Mouse (Mus musculus): ENCODE data around the gene Phka1. TPM values are rescaled to one million over a fixed set of nuclear protein-coding genes. Genes with fewer than 3 reads are reported as not detected.
"Not testable (repeated sequence)": the region's sequence is repeated elsewhere in the genome, so short reads cannot be mapped to it uniquely, and the experiment has no call there.

The Phka1 gene
- total RNA-seq (2021), result 10 to 100 TPM; 22.3 to 24.3 TPM
- long read RNA-seq, full-length matches to known transcripts, result 12 of 18 reads
- long read RNA-seq, partial matches to known transcripts, result 2 of 18 reads
- long read RNA-seq, other reads (novel, unspliced or antisense), result 4 of 18 reads

DNA sequence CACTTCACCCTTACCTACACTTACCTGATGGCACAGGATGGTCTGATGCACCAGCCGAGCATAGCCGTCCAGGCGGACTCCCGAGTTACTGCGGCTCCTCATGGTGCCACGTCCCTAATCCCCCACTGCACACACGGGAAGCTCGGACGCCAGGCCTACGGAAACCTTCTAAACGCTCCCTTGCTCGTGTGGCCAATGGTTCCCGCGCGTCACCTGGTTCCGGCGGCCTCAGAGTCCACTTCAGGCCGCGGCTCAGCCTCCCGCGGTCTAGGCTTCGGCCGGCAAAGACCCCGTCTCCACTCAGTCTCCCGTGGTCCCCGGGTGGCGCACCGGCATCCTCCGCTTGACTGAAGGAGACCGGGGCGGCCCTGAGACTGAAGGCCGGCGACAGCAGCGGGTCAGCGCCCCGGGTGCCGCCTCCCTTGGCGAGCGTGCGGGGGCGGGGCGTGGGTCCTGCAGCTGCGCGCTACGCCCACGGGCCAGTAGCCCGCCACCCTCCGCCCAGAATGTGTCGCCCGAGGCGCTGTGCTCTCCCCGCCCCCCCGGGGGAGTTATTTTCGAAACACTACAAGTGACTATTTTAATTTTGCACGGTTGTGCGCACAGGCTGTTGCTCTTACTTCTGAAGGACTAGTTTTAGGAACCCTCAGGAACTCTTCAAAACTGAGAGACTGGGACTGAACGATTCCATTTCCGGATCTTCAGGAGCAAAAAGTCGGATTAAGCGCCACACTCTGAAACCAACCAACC, at the start of gene Phka1:
Gene Phka1 (minus strand): TSS at position 424 of the 750 bp plus-strand sequence.
- DNase-seq (ENCODE audit: low spot score in 2 of 2), result peak; percentile 48 to 67

DNA sequence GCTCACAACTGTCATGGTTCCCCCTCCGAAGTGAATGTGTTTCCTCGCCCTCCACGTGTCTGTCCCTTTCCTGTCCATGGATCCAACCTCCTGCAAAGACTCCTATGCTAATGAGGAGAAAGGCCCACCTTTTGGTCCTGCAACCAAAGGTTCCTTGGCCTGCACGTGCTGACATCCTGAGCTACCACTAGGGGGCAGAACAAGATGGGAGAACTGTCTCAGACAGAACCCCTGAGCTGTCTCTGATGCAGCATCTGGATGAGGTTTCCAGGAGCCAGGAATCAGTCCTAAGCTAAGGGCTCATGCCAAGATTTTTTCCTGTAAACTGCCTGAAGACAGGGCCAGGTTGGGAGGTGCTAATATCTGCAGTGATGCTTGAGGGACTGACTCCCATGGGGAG, 45.2 kb upstream of the Phka1 start:
- DNase-seq (ENCODE audit: low spot score in 2 of 2), result peak; percentile 14 to 21

- not testable (repeated sequence) for DNase-seq (ENCODE audit: low spot score in 2 of 2)
Observed at GRCm38 (mm10) chrX:102686872-102687271, 42.8 kb upstream of the Phka1 start, which contains the start of gene Gm3880. TSS of gene Gm3880 (minus strand) at chrX:102686972.

- DNase-seq (ENCODE audit: low spot score in 2 of 2), result not testable (repeated sequence)
Observed at GRCm38 (mm10) chrX:102684706-102685105, 40.7 kb upstream of the Phka1 start.

GRCm38 (mm10) chrX:102666641-102667040, 22.6 kb upstream of the Phka1 start:
- no peak for DNase-seq (ENCODE audit: low spot score in 2 of 2)

DNA sequence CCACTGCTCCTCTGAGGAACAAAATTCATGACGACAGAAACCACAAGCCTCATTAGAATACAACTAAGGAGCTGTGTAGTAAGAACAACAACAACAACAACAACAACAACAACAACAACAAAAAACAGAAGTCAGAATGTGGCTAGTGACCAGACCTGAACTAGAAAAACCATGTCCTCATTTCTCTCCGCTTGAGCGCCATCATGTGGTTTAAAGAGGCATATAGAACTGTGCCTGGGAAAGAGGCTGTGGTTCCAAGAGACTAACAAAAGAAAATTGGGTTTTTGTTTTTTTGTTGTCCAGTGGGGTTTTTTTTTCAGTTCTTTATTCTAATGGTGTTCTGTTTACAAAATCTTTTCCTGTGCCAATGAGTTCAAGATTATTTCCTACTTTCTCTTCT, 16.7 kb upstream of the Phka1 start:
- peak in 1 of 2 experiments; percentile 47 for DNase-seq (ENCODE audit: low spot score in 2 of 2)

GRCm38 (mm10) chrX:102645691-102646090, 1.6 kb upstream of the Phka1 start:
- DNase-seq (ENCODE audit: low spot score in 2 of 2), result no peak

DNA sequence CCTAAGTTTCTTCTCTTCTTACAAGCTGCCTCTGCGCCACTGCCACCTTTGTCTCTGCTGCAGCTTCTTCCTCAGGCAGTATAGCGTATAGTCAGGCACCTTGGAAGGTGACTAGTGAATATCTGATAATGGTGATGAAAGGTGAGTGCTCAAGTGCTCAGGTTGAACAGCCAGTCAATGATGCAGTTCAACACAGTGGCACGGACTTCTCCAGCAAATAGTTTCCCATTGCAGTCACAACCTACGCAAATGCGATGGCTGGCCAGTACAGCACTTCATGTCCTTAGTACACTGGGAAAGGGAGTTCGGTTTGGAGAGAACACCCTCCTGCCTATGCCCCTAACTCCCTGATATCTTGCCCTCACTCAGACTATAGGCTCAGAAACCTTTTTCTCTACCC, 1.1 kb upstream of the Phka1 start:
- DNase-seq (ENCODE audit: low spot score in 2 of 2), result no peak

- no peak for DNase-seq (ENCODE audit: low spot score in 2 of 2)
Observed at GRCm38 (mm10) chrX:102644573-102644951, 516 bp upstream of the Phka1 start.

DNA sequence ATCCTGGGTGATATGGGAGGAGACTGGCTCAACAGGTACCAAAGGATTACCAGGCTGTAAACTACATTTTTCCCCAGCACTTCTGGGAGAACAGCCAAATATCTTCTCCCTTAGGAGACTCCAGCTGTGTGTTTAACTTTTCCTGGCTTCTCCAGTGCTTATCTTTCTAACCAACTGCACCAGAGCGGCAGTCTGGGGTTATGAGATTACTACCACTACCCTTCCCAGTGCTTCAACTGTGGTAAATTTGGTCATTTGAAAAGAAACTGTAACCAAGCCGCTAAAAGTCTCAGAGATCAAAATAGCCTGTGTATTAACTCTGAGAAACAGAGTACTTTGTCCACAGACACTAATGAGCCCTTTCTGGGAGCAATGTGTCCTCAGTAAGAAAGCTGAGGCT, 42.8 kb downstream of the Phka1 start:
- DNase-seq (ENCODE audit: low spot score in 2 of 2), result no peak

- DNase-seq (ENCODE audit: low spot score in 2 of 2), result no peak
Observed at GRCm38 (mm10) chrX:102588560-102588959, 55.5 kb downstream of the Phka1 start.

GRCm38 (mm10) chrX:102571186-102571585, 72.9 kb downstream of the Phka1 start:
- no peak for DNase-seq (ENCODE audit: low spot score in 2 of 2)

DNA sequence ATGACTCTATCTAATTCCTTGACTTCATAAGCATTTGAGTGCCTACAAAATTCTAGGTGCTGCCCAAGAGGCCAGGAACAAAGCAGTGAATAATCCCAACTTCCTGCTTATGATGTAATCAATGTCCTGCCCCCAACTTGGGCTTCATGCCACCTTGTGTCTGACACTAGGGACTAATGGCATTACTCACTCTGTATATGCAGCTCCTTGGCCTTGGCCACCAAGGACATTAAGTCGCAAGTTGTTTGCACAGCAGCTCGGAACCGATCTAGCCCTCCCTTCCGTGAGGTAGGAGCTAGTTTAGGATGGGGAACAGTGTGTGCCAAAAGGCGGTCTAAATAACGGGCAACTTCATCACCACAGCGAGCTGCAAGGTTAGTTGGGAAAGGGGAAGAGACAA, 87.1 kb downstream of the Phka1 start:
- DNase-seq (ENCODE audit: low spot score in 2 of 2), result no peak

- DNase-seq (ENCODE audit: low spot score in 2 of 2), result no peak
Observed at GRCm38 (mm10) chrX:102509205-102509604, 134.8 kb downstream of the Phka1 start.

DNA sequence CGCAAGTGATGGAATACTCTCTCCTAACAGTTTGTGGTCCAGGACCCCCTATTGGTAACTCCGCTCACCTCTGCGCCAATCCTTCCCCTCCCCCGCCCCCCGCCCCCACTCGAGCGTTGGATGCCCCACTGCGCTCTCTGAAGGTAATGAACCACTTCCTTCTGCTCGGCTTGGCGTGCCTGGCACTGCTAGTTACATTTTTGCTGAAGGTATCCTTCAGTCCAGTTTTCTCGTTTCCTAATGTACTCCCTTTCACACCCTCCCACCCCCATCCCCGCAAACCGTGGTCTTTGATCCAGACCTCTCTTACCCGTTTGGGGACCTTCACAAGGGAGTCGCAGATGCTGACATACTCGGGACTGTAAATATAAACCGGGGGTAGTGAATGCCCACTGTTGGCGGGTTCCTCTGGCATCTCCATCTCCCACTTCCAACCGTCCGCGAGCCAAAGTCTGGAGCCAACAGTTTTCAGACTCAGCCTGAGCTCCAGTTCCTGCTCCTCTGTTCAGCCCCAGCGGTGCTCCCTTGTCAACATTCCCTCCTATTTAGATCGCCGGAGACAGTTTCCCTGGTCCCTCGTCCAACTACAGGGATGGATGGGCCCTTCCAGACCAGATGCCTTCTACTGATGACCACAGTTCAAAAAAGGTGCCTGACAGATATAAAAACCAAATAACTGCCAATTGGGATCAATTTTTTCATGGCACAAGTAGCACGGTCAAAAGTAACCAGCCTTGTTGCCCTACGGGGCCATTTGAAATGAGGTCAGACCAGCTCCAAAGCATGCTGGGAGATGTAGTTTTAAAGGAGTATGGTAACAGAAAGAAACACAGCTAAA, 139.2 kb downstream of the Phka1 start, which contains the start of gene Hdac8:
Gene Hdac8 (minus strand): TSS at position 716 of the 838 bp plus-strand sequence.
- DNase-seq (ENCODE audit: low spot score in 2 of 2), result peak; percentile 35 to 62

GRCm38 (mm10) chrX:102504179-102504578, 139.9 kb downstream of the Phka1 start:
- no peak for DNase-seq (ENCODE audit: low spot score in 2 of 2)

DNA sequence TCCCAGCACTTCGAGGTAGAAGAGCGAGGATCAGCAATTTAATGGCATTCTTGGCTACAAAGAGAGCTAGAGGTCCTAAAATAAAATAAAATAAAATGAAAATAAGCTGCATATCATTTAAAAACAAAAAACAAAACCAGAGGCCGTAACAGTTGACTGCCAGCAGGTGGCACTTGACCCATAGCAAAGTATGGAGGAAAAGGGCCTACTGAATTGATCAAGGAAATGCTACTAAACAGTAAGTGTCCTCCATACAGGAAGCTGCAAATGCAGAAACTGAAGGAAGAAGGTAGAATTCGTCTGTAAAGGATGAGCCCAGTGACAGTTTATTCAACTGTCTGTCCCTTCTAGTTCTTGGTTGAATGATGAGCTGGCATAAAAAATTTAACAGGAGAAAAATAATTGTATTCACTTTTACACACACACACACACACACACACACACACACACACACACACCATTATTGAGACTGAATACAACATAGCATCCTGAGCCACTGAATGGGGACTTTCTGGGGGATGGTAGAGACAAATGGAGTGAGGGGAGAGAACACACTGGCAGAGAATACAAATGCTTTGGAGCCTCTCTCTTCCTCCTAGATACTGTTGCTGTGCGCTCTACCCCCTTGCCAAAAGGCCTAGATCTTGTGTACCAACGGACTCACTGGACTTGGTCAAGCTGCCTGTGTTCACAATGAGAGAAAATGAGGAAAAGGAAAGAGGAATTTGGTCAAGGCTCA, 149.9 kb downstream of the Phka1 start:
- DNase-seq (ENCODE audit: low spot score in 2 of 2), result no peak

GRCm38 (mm10) chrX:102485575-102485974, 158.5 kb downstream of the Phka1 start:
- no peak for DNase-seq (ENCODE audit: low spot score in 2 of 2)

DNA sequence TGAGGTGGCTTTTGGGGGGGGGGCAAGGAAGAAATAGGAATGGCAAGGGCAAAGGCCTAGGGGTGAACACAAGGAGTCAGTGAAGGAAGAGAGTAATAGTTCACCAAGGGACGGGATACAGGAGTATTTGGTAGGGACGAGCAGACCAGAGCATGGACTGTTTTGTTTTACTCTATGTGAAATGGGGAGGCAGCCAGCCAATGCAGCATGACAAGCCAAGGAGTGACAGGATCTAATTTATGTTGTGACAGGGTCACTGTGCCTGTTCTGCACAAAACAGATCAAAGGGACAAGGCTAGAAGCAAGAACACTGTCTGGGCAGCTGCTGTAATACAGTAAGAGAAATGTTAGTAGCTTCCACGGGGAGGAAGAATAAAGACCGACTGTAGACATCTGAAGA, 164.4 kb downstream of the Phka1 start:
- DNase-seq (ENCODE audit: low spot score in 2 of 2), result no peak

- peak; percentile 16 to 66 for DNase-seq (ENCODE audit: low spot score in 2 of 2)
Observed at GRCm38 (mm10) chrX:102478965-102479364, 165.1 kb downstream of the Phka1 start.

GRCm38 (mm10) chrX:102478481-102478880, 165.6 kb downstream of the Phka1 start:
- no peak for DNase-seq (ENCODE audit: low spot score in 2 of 2)
